Mouse (Mus musculus) G1E (cell line): ENCODE results near the gene Zcwpw1. TPM values are rescaled to one million over a fixed set of nuclear protein-coding genes. Genes with fewer than 3 reads are reported as not detected.

Experiments used
- ATAC-seq: 2 replicates; pipeline ENCODE4 v1.8.0; 2016; ENCODE audit warnings: mild to moderate bottlenecking; ENCODE audit not compliant: insufficient number of reproducible peaks, poor library complexity, low FRiP score, severe bottlenecking; ENCODE audit errors: extremely low read depth
- DNase-seq: peaks from one replicate; pipeline ENCODE4 v3.0.0; 2012; ENCODE audit warnings: low spot score
- H3K27me3 ChIP-seq: 2 replicates; pipeline ENCODE4 v1.6.1; 2012; ENCODE audit warnings: mild to moderate bottlenecking, low read length, inconsistent platforms; ENCODE audit not compliant: insufficient read depth
- H3K36me3 ChIP-seq: replicated peaks from 2 replicates; pipeline ENCODE3; 2012; ENCODE audit warnings: mild to moderate bottlenecking, inconsistent platforms
- H3K4me1 ChIP-seq: 2 replicates; pipeline ENCODE4 v1.6.1; 2012; ENCODE audit warnings: low read depth, low read length, inconsistent platforms, mixed read lengths; ENCODE audit not compliant: insufficient read depth
- H3K4me3 ChIP-seq: 2 replicates; pipeline ENCODE4 v1.5.1; 2012; ENCODE audit warnings: low read depth, mild to moderate bottlenecking, inconsistent platforms, low read length, moderate library complexity, mixed read lengths
- H3K9me3 ChIP-seq: replicated peaks from 2 replicates; pipeline ENCODE4 v1.6.1; 2012; ENCODE audit warnings: inconsistent platforms
- CTCF ChIP-seq: IDR thresholded peaks from 2 replicates; pipeline ENCODE4 v1.5.1; 2012; ENCODE audit warnings: low read depth, low read length, inconsistent platforms, mixed read lengths
- GATA1 ChIP-seq: IDR thresholded peaks from 2 replicates; pipeline ENCODE4 v1.6.1; 2012; ENCODE audit warnings: borderline replicate concordance, low read length, inconsistent platforms, mixed read lengths
- GATA2 ChIP-seq: IDR thresholded peaks from 2 replicates; pipeline ENCODE4 v1.6.1; 2012; ENCODE audit warnings: low read depth, low read length, inconsistent platforms, borderline replicate concordance
- POLR2AphosphoS5 ChIP-seq: IDR thresholded peaks from 2 replicates; pipeline ENCODE4 v1.6.1; 2012; ENCODE audit warnings: low read depth, low read length, inconsistent platforms; ENCODE audit not compliant: insufficient replicate concordance
- TAL1 ChIP-seq: conservative IDR thresholded peaks from 2 replicates; pipeline ENCODE4 v1.6.1; 2012; ENCODE audit warnings: low read depth, low read length, inconsistent platforms, mixed read lengths
- polyA plus RNA-seq: library from polyadenylated mRNA; stranded (reverse); fragments of >175 nt; gene quantifications from 2 replicates; pipeline ENCODE4 v1.2.3, GENCODE M21; 2012
- total RNA-seq, 2 experiments: library from RNA; stranded (forward) in 1 of 2; stranded (reverse) in 1 of 2; fragments of 200-1000 nt in 1 of 2; fragments of >200 nt in 1 of 2; fragmentation: Nextera tagmentation in 1 of 2; gene quantifications; 2 replicates each; pipeline ENCODE4 v1.2.3; 2014 to 2017

Zcwpw1 gene
- total RNA-seq (2014; fragmentation: Nextera tagmentation) (8.4 and 9.9 TPM in 2 replicates), total RNA-seq (2017) (10.5 and 12.9 TPM in 2 replicates), polyA plus RNA-seq (0.15 and 0.34 TPM in 2 replicates)

DNA sequence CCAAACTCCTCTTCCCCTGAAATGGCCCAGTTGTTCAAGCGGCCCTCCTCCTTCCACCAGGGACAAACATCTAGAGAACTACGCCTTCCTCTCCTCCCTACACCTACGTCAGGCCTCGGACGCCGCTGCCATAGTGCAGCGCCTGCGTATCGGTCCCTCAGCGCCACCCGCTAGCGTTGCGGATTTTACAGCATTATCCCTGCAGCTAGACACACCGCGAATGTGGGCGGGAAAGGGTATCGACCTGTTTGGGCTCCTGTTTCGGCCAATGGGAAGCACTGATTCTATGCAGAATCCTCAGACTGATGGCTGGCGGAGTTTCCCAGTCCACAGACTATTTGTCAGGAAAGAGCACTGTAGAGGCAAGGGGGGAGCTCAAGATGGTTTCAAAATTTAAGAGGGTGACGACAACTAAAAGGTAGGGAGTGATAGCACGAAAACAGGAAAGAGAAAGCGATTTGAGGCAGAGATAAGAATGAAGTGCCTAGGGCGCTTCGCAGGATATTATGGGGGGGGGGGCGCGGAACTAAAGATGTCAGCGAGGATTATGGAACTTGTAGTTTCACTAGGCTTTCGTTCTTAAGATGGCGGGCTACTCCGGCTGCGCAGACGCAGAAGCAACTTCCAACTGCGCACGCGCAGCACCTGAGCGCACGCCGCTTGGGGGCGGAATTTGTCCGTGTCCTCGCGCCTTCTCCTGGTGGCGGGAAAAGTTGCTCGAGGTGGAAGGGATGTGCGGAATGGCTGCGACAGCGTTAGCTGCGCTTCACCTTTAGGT is at the start of gene Zcwpw1, which contains the start of gene Mepce:
Gene Zcwpw1, plus strand, starts transcription at position 648 of the 778 bp plus-strand sequence.
Gene Mepce, minus strand, starts transcription at position 505 of the 778 bp plus-strand sequence.
- DNase-seq (peak; percentile 73), ATAC-seq (peak; percentile 28; the same call in 1 of the 2 replicates)
- peaks cover 4% of the 10 kb centered on the region; the same call in 1 of the 2 replicates for H3K27me3 ChIP-seq
- peaks cover 5% of the 10 kb centered on the region for H3K9me3 ChIP-seq
- H3K4me3 ChIP-seq, result peak within 1 kb of the TSS; percentile 78
- TF ChIP-seq CTCF (no peak), GATA1 (no peak), GATA2 (no peak), POLR2AphosphoS5 (no peak), TAL1 (no peak)
- H3K4me1 ChIP-seq, result peaks cover 43% of the 10 kb centered on the region
- H3K36me3 ChIP-seq, result peaks cover 31% of the 10 kb centered on the region

DNA sequence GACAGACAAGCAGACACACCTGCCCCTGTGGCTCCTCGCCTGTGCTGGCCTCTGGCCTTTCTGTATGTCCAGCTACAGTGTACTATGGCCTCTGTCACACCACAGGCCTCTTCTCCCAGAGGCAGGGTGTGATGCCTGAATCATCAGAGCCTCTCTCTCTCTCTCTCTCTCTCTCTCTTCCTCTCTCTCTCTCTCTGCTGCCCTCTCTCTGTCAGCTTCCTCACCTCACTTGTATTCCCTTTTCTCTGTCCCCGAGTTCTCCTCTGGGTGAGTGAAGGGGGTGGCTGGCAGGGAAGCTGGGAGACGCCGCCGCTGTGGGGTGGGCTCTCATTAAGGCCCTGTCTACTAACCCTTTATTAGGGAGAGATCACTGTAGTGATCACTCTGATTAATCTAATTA is 49.1 kb upstream of the Zcwpw1 start:
- TF ChIP-seq POLR2AphosphoS5, result no peak
- no peak for TF ChIP-seq TAL1
- no peak for TF ChIP-seq CTCF
- no peak for TF ChIP-seq GATA1
- no peak for TF ChIP-seq GATA2
- H3K4me3 ChIP-seq, result no peak overlapping the region
- DNase-seq, result peak; percentile 52
- H3K27me3 ChIP-seq, result peaks cover 25% of the 10 kb centered on the region
- H3K36me3 ChIP-seq, result no peaks in the 10 kb centered on the region
- no peaks in the 10 kb centered on the region for H3K9me3 ChIP-seq
- H3K4me1 ChIP-seq, result peaks cover 58% of the 10 kb centered on the region
- no peak for ATAC-seq

DNA sequence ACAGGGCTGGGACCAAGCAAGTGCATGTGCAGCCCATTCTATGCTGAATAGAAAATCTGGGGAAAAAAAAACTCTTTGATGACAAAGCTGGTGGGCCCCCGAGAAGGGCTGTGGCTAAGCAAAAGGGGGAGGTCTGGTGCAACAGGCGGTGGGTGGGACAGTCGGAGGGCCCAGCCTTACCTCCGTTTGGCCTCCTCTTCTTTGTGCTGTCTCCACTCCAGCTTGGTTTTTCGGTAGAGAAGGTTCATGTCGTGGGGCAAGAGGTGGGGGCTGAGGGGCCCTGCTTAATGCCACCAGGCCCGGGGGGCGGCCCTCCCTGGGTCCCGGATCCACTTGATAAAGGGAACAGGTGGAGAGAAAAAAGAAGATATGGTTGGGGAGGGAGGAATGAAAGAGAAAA is 48.1 kb upstream of the Zcwpw1 start:
- DNase-seq (no peak), ATAC-seq (no peak)
- Histone ChIP-seq H3K4me3 (no peak overlapping the region; the same call in 1 of the 2 replicates), H3K9me3 (no peaks in the 10 kb centered on the region), H3K27me3 (peaks cover 17% of the 10 kb centered on the region), H3K36me3 (no peaks in the 10 kb centered on the region), H3K4me1 (peaks cover 55% of the 10 kb centered on the region)
- no peak for TF ChIP-seq CTCF

DNA sequence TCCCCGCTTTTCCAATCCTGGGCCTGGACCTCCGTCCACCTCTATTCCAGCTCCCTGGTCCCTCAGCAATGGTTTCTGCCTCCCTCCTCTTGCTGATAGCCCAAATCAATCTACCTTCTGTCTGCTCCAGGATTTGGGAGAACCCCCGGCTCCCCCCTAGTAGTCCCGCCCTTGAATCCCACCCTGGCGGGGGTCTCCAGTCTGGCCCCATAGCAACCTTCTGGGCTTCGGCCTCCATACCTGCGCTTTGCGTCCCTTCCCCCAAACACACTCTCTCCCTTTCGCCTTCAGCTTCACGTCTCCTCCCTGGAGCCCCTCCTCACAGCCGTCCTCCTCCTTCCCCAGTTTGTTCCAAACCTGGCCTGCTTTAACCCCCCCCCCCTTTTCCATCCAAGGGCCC is 47.1 kb upstream of the Zcwpw1 start:
- H3K27me3 ChIP-seq, result peaks cover 8% of the 10 kb centered on the region; the same call in 1 of the 2 replicates
- no peak for TF ChIP-seq CTCF
- no peak for TF ChIP-seq GATA2
- no peak for TF ChIP-seq TAL1
- TF ChIP-seq GATA1, result no peak
- no peak for TF ChIP-seq POLR2AphosphoS5
- peak overlapping the region; percentile 75 for H3K4me3 ChIP-seq
- peaks cover 64% of the 10 kb centered on the region for H3K4me1 ChIP-seq
- H3K9me3 ChIP-seq, result no peaks in the 10 kb centered on the region
- no peaks in the 10 kb centered on the region for H3K36me3 ChIP-seq
- DNase-seq (no peak), ATAC-seq (no peak)

- peak; percentile 35; the same call in 1 of the 2 replicates for ATAC-seq
- peak; percentile 81 for DNase-seq
- peaks cover 65% of the 10 kb centered on the region for H3K4me1 ChIP-seq
- peaks cover 5% of the 10 kb centered on the region; the same call in 1 of the 2 replicates for H3K27me3 ChIP-seq
- H3K4me3 ChIP-seq, result peak within 1 kb of the TSS; percentile 75
- no peaks in the 10 kb centered on the region for H3K9me3 ChIP-seq
- H3K36me3 ChIP-seq, result no peaks in the 10 kb centered on the region
- TF ChIP-seq CTCF (peak; percentile 53; the same call in 1 of the 2 replicates), TAL1 (no peak), GATA2 (no peak), POLR2AphosphoS5 (no peak), GATA1 (no peak)
Observed at GRCm38 (mm10) chr5:137741023-137741931, 46.3 kb upstream of the Zcwpw1 start, which contains the start of gene Nyap1. Nyap1 (minus strand) TSS chr5:137741607.

DNA sequence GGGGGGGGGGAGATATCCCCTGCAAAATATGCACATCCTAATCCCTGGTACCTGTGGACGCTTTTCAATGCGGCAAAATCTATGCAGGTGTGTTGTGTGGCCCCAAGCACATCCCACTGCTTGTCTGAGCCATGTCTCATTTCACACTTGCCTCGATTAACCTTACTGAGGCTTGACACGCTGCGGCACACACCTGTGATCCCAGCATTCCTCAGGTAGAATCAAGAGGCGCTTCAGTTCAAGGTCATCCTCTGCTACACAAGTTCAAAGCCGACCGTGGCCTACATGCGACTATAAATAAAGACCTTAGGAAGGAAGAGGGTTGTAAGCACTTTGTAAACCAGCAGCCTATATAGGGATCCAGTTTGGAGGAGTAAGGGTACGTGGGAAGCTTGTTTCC is 45.5 kb upstream of the Zcwpw1 start:
- Histone ChIP-seq H3K9me3 (no peaks in the 10 kb centered on the region), H3K36me3 (peaks cover under 1% of the 10 kb centered on the region), H3K4me3 (no peak overlapping the region; the same call in 1 of the 2 replicates), H3K27me3 (peaks cover 5% of the 10 kb centered on the region; the same call in 1 of the 2 replicates), H3K4me1 (peaks cover 67% of the 10 kb centered on the region)
- TF ChIP-seq TAL1 (no peak), GATA1 (no peak), GATA2 (no peak), CTCF (no peak), POLR2AphosphoS5 (no peak)
- no peak for DNase-seq
- ATAC-seq, result no peak
